Mouse (Mus musculus) stomach, postnatal 0 days (tissue): ENCODE results near the gene Ccl17. TPM values are rescaled to one million over a fixed set of nuclear protein-coding genes. Genes with fewer than 3 reads are reported as not detected.
"Not testable (repeated sequence)": the region's sequence is repeated elsewhere in the genome, so short reads cannot be mapped to it uniquely, and the experiment has no call there.

Experiments
- ATAC-seq: fragments of 200-750 bp; cut with Nextera tagmentation; 2 replicates; pipeline ENCODE4 v1.8.0; 2017; ENCODE audit not compliant: low FRiP score, low TSS enrichment
- DNase-seq: peaks from one replicate; pipeline ENCODE4 v3.0.0-alpha.2; 2016; ENCODE audit warnings: low spot score
- H3K27ac ChIP-seq: fragments of 300-500 bp; sonication (generic); replicated peaks from 2 replicates; pipeline ENCODE4 v1.5.1; 2014; ENCODE audit warnings: mild to moderate bottlenecking, control low read depth
- H3K27me3 ChIP-seq: fragments of 300-500 bp; sonication (generic); 2 replicates; pipeline ENCODE4 v1.6.1; 2014; ENCODE audit warnings: low read length; ENCODE audit not compliant: control insufficient read depth, insufficient read depth
- H3K36me3 ChIP-seq: fragments of 300-500 bp; sonication (generic); 2 replicates; pipeline ENCODE4 v1.6.1; 2014; ENCODE audit warnings: low read length, mixed read lengths; ENCODE audit not compliant: control insufficient read depth, insufficient read depth
- H3K4me1 ChIP-seq: fragments of 300-500 bp; sonication (generic); replicated peaks from 2 replicates; pipeline ENCODE4 v1.6.1; 2014; ENCODE audit warnings: antibody characterized with exemption; ENCODE audit not compliant: control insufficient read depth, insufficient read depth
- H3K4me2 ChIP-seq: fragments of 300-500 bp; sonication (generic); replicated peaks from 2 replicates; pipeline ENCODE4 v1.6.1; 2014; ENCODE audit warnings: low read depth, mild to moderate bottlenecking, control low read depth, moderate library complexity
- H3K4me3 ChIP-seq: fragments of 300-500 bp; sonication (generic); 2 replicates; pipeline ENCODE4 v1.5.1; 2014; ENCODE audit warnings: low read depth, low read length, control low read depth
- H3K9ac ChIP-seq: fragments of 300-500 bp; sonication (generic); 2 replicates; pipeline ENCODE4 v1.6.1; 2014; ENCODE audit warnings: mild to moderate bottlenecking, low read length, control low read depth, mixed read lengths
- H3K9me3 ChIP-seq: fragments of 300-500 bp; sonication (generic); 2 replicates; pipeline ENCODE4 v1.6.1; 2016; ENCODE audit warnings: low read length; ENCODE audit not compliant: control insufficient read depth
- CTCF ChIP-seq: IDR thresholded peaks from 2 replicates; pipeline ENCODE4 v1.5.1; 2016; ENCODE audit warnings: antibody characterized with exemption, low read depth, mild to moderate bottlenecking, moderate library complexity
- EP300 ChIP-seq: optimal IDR thresholded peaks from 2 replicates; pipeline ENCODE3; 2016; ENCODE audit warnings: antibody characterized with exemption
- WGBS: fragments of 180-500 bp; shearing (Covaris S2); extraction: QIAGEN DNeasy Blood & Tissue Kit; methylation state at CpG from one replicate; pipeline ENCODE4 v1.1.7; 2014; 5-methylcytosine and 5-hydroxymethylcytosine counted together
- polyA plus RNA-seq: library from polyadenylated mRNA; unstranded; fragments of >200 nt; fragmentation: Nextera tagmentation; extraction: Ambion mirVana; gene quantifications from 2 replicates; pipeline ENCODE4 v1.2.1, GENCODE M21; 2015

The Ccl17 gene
- polyA plus RNA-seq, 1 experiment from 2014 or later = 0.55 TPM

DNA sequence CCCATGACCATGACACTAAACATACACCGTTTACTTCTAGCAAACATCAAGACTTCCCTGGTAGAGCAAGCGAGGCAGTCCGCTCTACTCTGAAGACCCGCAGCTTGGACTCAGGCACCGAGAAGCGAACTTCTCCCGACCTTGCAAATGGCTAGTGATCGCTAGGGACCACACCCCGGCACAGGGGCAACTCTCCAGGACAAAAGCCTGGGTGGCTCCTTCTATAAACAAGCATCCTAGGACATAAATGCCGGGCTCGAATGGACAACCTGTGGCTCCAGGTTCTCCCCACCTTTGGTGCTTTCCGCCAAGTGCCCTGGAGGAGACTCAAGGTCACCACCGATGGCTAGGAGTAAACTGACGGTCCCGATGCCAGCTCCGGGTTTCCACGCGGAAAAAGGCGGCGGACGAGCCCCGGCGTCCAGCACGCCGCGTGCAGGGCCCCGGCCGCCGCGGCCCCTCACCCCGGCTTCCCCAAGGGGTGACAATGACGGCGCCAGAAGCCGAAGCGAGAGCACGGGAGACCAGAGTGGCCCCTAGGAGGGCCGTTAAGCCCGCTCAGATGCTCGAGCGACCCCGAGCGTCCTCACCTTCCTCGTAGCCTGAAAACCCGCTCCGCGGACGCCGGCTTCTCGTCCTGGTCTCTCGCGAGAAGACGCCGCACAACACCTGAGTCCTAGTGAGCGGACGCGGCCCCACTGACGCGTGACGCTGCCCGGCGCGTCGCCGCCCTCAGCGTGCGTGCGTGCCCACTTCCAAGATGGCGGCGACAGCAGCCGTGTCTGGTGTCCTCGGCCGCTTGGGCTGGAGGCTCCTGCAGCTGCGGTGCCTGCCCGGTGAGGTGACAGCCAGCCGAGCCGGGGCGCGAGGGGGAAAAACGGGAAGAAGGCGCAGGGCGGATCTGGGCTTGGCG, 27.7 kb downstream of the Ccl17 start, which contains the start of the genes Coq9 and Ciapin1:
TSS of gene Coq9 (plus strand) at position 660 of the 913 bp plus-strand sequence.
TSS of gene Ciapin1 (minus strand) at position 697 of the 913 bp plus-strand sequence.
- Histone ChIP-seq H3K36me3 (no peaks in the 10 kb centered on the region), H3K27ac (peak within 1 kb of the TSS; percentile 97), H3K4me2 (peak within 1 kb of the TSS; percentile 82), H3K4me1 (no peaks in the 10 kb centered on the region), H3K9me3 (no peaks in the 10 kb centered on the region), H3K27me3 (no peaks in the 10 kb centered on the region), H3K4me3 (peak within 1 kb of the TSS; percentile 89), H3K9ac (peak within 1 kb of the TSS; percentile 95)
- under 1% methylated on average over 81 of the region's 82 CpGs for WGBS
- peak; percentile 98 for ATAC-seq
- TF ChIP-seq CTCF = no peak
- TF ChIP-seq EP300 = peak; percentile 97
- DNase-seq = peak; percentile 96

DNA sequence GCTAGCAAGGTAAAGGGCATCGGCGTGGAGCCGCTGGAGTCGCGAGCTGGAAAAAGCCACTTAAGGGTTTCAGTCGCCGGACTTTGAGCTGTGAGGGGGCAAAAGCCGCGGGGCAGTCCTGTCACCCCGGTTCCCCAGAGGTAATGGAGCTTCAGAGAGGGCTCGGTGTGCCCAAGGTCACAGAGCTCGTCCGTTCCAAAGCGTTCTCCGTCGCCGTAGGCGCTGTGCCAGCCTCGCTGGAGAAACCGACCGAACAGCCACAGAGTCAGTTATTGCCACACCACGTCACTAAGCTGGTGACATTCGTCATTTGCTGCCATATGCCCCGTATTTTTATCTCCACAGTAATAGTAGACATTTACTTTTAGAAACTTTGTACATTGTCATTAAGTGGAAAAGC, 28.3 kb downstream of the Ccl17 start:
- WGBS = 0% methylated on average over 24 of the region's 24 CpGs

DNA sequence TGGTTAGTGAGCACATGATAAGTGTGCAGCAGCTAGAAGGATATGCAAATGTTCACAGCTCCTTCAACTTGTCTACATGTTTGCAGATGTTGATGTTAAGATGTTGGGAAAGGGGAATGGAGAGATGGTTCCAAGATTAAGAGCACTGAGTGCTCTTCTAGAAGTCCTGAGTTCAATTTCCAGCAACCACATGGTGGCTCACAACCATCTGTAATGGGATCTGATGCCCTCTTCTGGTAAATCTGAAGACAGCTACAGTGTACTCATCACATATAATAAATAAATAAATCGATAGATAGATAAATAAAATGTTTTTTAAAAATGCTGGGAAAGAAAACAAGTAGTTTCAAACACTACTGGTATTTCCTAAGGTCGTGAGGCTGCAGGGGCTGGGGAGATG, 30.9 kb downstream of the Ccl17 start:
- H3K4me2 ChIP-seq = no peak overlapping the region
- no peak overlapping the region for H3K27ac ChIP-seq
- no peak overlapping the region for H3K4me3 ChIP-seq
- peaks cover 12% of the 10 kb centered on the region for H3K36me3 ChIP-seq
- TF ChIP-seq CTCF (0 out of 2 replicates have a peak, but pooled peaks have one; percentile 21), EP300 (no peak)
- ATAC-seq = no peak
- 43% methylated on average over 2 of the region's 2 CpGs for WGBS
- H3K4me1 ChIP-seq = no peaks in the 10 kb centered on the region
- H3K9me3 ChIP-seq = no peaks in the 10 kb centered on the region
- no peak for DNase-seq
- H3K27me3 ChIP-seq = no peaks in the 10 kb centered on the region
- no peak overlapping the region for H3K9ac ChIP-seq

More for the DNA sequence above, 28.3 kb downstream of the Ccl17 start:
- peak; percentile 63 for ATAC-seq
- Histone ChIP-seq H3K4me1 (no peaks in the 10 kb centered on the region), H3K9ac (peak overlapping the region; percentile 95), H3K27me3 (no peaks in the 10 kb centered on the region), H3K4me3 (peak overlapping the region; percentile 89), H3K36me3 (no peaks in the 10 kb centered on the region; the same call in 1 of the 2 replicates), H3K27ac (peak overlapping the region; percentile 97), H3K4me2 (peak overlapping the region; percentile 82), H3K9me3 (no peaks in the 10 kb centered on the region)
- no peak for TF ChIP-seq EP300
- TF ChIP-seq CTCF = no peak
- peak; percentile 79 for DNase-seq

DNA sequence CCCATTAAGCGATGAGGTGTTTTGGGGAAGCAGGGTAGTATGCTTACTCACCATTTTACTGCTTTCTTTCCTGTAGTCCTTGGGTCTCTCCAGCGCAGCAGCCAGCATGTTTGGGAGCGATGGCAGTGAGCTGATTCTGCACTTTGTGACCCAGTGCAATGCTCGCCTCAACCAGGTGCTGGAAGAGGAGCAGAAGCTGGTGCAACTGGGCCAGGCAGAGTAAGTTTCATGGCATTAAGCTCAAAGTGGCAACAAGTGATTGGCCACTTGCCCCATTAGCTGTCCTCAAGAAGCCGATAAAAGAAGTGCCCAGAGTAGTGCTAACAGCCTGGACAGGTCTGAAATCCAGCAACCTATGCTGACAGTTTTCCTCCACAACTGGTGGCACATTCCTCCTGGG, 39.8 kb downstream of the Ccl17 start:
- no peaks in the 10 kb centered on the region for H3K4me1 ChIP-seq
- TF ChIP-seq CTCF (no peak), EP300 (no peak)
- 93% methylated on average over 5 of the region's 5 CpGs for WGBS
- no peaks in the 10 kb centered on the region for H3K9me3 ChIP-seq
- no peak overlapping the region for H3K4me2 ChIP-seq
- H3K27ac ChIP-seq = no peak overlapping the region
- ATAC-seq (no peak), DNase-seq (no peak)
- H3K4me3 ChIP-seq = no peak overlapping the region
- H3K9ac ChIP-seq = no peak overlapping the region
- H3K36me3 ChIP-seq = peaks cover 41% of the 10 kb centered on the region
- H3K27me3 ChIP-seq = no peaks in the 10 kb centered on the region

DNA sequence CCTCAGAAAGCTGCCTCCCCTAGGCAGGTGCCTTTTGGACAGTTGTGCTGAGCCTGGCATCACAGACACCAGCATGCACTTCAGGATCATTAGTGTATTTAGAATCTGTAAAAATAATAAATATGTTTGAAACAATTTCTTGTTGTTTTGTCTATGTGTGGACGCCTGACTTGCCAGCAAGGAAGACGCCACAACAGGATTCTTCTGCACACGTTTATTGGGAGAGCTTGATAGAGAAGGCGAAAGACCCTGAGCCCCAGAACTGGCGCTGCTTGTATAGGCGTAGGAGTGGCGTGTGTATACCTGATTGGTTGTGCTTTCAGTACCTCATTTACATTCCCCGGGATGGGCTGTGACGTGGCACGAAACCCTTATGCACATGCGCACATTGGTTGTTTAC, 44.5 kb downstream of the Ccl17 start:
- not testable (repeated sequence) for H3K4me2 ChIP-seq, H3K27me3 ChIP-seq, ATAC-seq, H3K27ac ChIP-seq, H3K4me3 ChIP-seq, DNase-seq, H3K4me1 ChIP-seq, H3K9ac ChIP-seq, H3K9me3 ChIP-seq
- 90% methylated on average over 11 of the region's 11 CpGs for WGBS
- peaks cover 31% of the 10 kb centered on the region for H3K36me3 ChIP-seq

DNA sequence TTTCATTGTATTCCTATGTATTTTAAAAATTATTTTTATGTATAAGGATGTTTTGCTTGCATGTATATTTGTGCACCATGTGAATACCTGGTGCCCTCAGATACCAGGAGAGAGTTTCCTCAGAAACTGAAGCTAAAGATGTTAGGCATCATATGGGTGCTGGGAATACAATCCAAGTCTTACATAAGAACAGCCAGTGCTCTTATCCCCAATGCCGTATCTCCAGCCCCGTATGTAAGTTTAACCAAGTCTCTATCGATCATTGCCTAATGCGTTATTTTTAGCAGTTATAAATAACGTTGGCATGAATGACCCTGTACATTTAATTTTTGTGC, 46.7 kb downstream of the Ccl17 start:
- peak; percentile 24 for TF ChIP-seq EP300
- no peak for TF ChIP-seq CTCF
- DNase-seq (no peak), ATAC-seq (no peak; the same call in 1 of the 2 replicates)
- Histone ChIP-seq H3K4me3 (peak overlapping the region; percentile 93; the same call in 1 of the 2 replicates), H3K27me3 (no peaks in the 10 kb centered on the region), H3K9ac (no peak overlapping the region), H3K27ac (no peak overlapping the region), H3K36me3 (peaks cover 20% of the 10 kb centered on the region), H3K9me3 (no peaks in the 10 kb centered on the region), H3K4me2 (no peak overlapping the region), H3K4me1 (no peaks in the 10 kb centered on the region)
- 21% methylated on average over 5 of the region's 5 CpGs for WGBS
